Mouse (Mus musculus) adrenal gland, postnatal 14 days (tissue): ENCODE results near the gene Car12. TPM values are rescaled to one million over a fixed set of nuclear protein-coding genes. Genes with fewer than 3 reads are reported as not detected.
A peak's percentile ranks its signal among the peaks of the same experiment; 100 is the strongest.

Experiments used
- DNase-seq: peaks from one replicate; pipeline ENCODE4 v3.0.0; 2021; ENCODE audit warnings: mixed read lengths
- total RNA-seq: library from RNA; stranded (reverse); gene quantifications from 2 replicates; pipeline ENCODE4 v1.2.3, GENCODE M21; 2021

Gene Car12
- total RNA-seq, 1 experiment from 2014 or later = 0.33 TPM

DNA sequence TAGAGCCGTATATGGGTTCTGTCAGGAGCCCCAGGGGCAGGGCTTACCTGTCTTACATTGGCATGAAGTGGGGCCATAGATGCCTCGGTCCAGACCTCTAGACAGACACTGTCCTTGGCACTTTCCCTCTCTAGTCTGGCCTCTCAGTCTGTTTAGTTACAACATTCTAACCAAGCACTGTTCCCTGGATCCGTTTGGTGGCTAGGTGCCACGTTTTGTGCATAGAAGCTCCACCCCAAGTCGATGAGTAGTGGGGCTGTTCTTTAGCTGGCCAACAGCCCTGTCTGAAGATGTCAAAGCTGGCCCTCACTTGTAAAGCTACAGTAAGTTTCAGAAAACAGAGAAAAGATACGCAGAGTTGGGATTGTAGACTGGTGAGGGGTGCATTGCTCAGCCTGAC, 2.9 kb upstream of the Car12 start:
- peak; percentile 39 for DNase-seq

DNA sequence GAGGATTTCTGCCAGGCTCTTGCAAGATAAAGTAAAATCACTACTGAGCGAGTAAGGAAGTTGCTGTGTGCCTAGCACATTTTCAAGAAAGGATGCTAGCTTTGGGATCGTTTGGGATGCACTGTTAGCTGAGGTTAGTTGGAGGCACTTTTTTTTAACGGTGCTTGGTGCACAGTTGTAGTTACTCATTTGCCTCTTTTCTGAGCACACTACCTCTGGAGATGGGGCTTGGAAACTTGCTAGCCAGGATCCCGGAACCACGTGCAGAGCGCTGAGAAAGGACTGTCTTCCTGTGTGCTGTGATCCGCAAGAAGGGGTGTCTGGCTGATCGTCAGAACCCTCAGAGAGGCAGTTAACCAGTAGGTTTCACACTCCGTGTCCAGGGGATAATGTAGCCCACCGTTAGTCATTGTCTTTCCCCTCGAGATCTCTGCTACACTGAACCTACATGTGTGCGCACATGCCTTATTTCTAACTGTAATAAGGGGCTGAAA, 583 bp downstream of the Car12 start:
- no peak for DNase-seq

DNA sequence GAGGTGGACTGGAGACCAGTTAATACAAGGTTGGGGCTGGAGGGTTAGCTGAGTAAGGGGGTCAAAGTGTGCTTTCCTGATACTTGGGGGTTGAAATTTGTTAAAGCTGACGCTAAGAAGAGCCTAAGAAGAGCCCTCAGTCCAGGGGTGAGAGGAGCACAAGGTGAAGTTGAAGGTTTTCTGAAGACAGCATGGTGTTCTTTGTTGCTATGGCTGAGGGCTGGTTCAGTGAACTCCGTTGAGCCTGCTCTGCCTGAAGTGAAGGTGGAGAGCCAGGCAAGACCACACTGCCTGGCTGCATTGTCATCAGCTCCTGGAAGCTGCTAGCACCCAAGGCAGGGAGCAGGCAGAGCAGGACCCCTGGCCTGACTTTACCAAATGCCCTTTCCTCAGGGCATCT, 1.9 kb downstream of the Car12 start:
- no peak for DNase-seq

DNA sequence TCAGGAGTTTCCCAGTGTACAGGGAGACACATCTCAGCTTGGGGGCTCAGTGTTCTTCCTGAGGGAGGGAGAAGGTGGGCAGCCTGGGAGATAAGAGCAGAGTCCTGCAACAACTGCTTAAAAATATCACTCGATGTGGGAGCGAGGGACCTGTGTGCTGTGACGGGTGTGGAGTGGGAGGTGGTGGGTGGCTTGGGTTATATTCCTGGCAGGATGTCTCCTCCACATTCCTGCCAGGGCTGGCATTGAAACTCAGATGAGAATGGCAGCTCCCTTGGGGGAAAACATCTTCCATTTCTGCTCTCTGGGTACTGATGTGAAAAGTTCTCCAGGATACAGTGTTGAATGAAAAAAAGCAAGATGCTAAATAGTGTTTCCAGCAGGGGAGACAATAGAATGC, 3.0 kb downstream of the Car12 start:
- DNase-seq = no peak

DNA sequence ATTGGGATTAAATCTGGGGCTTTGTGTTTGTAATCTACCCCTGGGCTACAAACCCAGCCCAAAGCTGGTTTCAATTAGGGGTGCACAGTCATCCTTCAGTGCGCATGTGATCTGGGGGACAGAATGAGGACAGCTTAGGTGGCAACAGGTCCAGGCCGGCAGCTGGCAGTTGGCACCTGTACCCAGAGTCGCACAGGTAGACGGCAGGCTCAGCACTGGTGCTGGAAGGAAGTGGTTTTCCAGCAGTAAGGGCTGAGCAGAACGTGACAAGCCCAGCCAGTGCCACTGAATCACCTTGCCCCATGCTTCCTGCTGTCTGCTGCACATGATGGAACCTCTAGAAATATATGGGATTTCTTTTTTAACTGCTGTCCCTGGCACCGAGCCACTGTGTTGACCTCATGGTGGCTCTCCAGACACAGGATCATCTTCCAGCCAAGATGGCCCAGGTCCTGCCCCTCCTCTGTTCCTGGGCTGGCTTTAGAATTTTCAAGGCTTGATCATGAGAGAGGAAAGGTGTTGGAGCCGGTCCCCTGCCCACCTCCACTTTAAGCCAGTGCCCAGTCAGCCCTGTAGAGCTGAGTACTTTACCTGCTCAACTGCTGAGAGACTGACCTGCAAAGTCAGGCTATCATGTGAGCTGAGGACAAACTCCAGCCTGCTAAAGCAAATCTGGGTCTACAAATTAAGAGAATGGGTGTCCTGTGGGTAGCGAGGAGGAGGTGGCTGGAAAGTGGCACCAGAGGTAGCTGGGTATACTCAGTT, 7.4 kb downstream of the Car12 start:
- DNase-seq = no peak

DNA sequence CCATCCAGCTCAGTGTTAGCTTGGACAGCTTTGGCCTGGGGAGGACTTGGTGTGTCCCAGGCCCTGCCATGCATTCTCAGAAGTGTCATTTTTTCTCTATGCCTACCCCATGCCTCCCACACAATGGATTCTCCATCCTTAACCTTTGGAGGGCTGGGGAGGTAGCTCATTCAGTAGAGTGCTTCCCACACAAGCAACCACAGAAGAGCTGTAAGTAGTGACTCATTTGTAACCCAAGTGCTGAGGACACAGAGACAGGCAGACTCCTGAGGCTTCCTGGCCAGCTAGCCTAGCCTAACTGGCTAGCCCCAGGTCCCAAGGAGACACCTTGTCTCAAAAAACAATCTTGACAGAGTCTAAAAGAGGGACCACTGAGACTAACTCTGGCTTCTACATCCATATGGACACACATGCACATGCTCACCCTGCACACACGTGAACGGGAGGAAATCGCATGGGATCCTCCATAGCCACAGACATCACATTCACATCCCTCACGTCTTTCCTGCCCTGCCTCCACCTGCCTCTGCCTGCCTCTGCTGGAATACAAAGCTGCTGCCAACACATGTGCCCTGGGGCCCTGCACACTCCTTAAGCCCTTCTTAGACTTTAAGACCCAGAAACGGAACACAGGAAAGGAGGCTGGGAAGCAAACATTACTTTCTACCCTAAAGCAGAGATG, 8.8 kb downstream of the Car12 start:
- DNase-seq = no peak

DNA sequence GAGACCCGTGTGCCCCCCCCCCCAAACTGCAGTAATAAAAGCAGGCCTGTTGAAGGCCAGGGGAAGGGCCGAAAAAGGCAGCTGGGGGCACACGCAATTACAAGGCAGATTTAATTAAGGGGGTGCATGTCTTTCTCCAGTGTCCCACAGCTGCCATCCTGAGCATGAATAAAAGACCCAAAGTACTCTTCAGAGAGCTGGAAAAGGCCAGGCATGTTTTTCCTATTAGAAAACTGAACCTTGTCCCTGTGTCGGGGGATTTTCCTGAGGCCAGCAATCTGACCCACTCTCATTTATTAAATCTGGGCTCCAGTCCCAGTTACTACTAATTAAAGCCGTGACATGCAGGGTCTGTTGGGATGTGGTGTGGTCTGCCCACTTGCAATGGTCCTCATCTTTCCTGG, 9.4 kb downstream of the Car12 start:
- no peak for DNase-seq

DNA sequence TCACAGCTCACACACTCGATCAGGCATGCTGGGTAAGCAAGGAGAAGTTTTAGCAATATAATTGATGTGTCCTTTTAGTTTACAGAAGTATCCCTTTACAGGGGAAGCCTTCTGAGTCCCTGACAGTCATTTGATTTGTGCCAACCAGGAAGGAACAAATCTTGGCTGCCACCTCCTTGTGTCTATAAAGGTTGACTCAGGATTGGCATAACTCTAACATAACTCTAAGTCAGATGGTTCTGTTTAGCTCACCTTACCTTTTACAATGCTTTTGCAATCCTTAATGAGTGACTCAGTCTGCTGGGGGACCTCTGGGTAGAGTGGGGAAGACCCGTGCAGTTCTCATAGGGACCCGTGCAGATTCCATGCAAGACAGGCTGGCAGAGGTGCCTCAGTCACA, 12.1 kb downstream of the Car12 start:
- DNase-seq = no peak

DNA sequence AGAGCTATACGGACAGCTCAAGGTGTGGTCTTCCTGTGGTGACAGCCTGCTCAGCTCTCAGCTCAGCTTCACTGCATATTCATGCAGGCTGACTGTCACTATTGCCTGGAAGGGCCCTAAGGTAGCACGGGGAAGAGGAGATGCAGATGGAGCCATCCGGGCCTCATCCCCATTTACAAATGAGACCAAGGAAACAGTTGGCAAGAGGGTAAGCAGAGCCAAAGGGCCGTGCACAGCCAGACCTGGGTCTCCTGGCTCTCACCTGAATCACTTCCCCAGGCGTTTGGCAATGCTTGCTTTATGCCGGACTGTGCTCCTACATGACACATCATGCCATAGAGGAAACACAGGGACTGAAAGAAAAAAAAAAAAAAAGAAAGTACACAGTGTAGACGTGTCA, 13.8 kb downstream of the Car12 start:
- no peak for DNase-seq

DNA sequence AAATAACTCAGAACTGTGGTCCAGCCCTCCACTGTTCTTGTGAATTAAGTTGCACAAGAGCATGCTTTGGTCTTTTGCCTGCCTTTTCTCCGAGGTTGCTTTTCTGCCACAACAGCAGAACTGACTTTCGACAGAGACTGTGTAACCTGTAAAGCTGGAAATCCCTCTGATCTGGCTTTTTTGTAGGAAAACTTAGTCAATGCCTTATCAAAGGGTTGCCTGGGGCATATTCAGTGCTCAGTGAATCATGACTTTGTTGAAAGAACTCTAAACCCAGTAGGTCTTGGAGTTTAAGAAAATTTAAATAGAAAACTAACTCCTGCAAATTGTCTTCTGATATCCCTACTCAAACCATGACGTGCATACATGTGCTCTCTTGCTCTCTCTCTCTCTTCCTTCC, 17.1 kb downstream of the Car12 start:
- DNase-seq = no peak

DNA sequence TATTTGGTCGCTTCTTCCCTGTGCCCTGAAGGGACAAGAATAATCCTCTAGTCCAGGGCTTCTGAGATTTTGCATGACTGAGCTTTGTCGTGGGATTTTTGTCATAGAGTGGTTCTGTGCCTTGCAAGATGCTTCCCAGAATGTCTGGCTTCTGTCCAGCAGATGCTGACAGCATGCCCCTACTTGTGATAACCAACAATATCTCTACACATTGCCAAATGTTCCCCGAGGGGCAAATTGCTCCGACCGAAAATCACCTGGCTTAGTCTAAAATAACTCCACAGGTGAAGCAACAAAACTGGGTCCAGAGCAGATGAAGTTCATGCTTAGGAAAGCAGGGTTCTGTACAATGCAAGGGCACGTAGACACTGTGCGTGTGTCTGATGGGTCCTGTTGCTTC, 17.8 kb downstream of the Car12 start:
- no peak for DNase-seq

DNA sequence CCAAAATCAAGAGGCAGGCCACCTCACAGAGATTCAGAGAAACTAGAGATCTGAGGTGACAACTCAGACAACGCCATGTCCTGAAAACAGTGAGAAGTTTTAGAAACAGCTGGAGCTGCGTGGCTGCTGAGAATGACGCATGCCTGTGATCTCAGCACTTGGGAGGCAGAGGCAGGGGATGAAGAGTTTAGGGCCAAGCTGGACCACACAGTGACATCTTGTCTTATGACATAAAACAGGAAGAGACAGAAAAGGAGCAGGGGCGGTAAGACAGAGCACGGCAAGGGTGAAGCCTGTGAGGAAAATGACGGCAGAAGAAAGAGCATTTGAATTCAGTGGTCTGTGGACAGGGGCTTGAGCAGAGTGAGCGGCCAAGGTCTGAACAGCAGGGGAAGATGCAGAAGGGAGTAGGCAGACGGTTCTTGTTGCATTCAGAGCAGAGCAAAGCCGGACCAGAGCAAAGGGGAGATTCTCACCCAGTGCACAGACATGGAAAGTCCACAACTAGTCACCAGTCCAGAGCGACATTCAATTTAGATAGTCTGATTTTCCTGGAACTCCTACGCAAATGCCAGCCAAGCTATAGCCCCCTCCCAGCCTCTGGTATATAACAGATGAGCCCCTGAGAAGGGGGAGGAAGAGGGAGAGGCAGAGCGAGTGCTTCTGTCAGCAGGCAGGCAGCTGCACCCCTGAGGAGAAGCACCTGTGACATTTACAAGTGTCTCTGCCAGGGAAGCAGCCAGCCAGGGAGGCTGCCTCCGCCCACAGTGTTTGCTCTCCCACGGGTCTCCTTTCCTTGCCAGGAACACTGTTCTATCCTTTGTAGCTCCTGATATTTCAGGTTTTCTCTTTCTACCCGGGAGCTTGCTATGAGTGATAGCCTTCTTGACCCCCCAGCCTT, 19.6 kb downstream of the Car12 start:
- peak; percentile 29 for DNase-seq

DNA sequence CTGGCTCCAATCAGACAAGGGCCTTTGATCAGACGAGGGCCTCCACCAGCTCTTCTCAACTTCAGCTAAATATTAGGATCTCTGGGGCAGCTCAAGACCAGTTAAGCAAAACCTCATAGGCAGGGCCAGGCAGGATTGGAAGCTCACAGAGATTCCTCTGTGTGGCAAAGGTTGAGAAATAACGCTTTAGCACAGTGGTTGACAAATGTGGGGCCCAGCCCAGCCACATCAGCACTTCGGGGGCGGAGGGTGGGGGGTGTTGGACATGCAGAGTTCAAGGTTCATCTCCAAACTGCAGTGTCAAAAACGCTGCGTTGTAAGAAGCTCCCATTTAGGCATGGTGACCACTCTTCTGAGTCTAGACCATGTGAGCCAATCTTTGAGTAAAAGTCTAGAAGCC, 21.1 kb downstream of the Car12 start:
- DNase-seq = no peak

DNA sequence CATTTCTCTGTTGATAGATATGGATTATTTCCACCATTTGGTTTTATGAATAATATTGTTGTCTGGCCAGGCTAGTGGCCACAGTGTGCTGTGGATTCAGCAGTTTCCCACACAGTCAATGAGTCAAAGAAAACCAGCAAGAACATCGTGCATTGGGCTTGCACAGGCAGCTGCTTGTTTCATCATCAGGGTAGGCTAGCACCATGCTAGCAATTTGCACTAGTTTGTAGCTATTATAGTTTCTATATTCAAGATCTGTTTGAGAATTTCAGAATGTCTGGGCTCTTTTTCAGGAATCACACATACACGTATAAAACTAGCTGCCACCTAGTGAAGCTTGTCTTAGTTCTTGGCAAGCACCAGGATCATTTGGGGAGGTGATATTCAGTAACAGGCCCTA, 21.6 kb downstream of the Car12 start:
- no peak for DNase-seq

DNA sequence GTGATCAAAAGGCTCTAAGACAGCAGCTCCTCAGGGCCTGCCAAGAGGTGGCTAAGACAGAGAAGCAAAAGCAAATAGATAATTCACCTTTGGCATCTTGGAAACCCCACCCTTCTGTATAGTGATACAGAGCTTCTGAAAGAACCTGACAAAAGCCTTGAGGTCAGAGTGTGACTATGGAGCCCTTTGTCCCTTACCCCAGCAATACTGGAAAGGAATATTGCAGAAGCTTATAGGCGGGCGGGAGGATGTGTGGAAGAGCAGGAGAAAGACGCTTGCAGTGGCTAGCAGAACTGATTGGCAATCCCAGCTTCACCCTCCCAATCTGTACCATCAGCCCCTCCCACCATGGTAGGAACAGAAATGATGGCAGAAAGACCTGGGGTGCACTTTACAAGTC, 22.5 kb downstream of the Car12 start:
- no peak for DNase-seq

DNA sequence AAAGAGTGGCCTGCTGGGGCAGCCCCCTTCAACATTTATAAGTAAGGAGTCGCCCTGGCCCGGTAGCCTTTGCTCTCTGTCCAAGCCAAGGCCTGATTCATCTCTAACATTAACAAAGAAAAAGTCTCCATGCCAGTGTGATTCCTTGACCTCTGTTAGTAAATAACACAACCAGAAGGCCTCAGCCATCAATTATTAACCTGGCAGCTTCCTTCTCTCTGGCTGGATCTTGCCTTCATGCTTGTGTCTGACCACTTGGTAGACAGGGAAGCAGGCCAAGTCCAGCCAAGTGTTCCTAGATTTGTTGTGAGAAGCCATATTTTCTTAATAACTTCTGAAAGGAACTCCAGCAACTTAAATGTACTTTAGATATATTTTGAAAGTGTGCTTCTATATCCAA, 23.1 kb downstream of the Car12 start:
- peak; percentile 20 for DNase-seq

DNA sequence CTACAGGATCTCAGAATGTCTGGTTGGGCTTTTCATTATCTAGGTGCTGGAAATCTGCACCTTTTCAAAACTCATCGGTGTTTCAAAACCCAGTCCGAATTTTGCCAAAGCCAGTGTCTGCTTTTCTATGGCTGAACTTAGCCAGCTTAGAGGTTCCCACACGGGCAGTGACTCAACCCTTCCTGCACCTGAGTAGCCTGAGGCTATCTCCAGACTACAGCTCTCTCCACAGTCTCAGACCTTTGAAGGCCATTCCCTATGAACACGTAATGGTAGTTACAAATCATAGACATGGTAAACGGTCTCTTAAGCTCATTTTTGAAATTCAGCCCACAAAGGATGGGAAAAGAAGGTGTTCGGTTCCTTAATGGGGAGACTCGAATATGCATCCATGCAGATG, 26.0 kb downstream of the Car12 start:
- no peak for DNase-seq

DNA sequence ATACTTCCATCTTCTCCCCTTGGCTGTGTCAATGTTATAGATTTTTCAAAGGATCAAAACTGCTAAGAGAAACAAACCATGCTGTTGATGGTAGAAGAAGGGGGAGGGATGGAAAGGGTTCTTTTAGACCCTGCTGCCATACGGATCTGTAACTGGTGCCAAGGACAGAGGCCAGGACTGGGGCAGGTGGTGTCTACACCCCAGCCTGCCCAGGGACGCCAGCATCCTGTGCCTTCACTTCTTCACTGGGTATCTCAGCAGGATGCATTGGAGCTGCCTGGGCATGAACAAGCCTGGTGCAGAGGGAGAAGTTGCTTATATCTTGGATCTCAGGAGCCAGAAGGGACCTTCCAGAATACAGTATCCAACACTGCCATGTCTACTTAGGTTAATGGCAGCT, 31.0 kb downstream of the Car12 start:
- no peak for DNase-seq

DNA sequence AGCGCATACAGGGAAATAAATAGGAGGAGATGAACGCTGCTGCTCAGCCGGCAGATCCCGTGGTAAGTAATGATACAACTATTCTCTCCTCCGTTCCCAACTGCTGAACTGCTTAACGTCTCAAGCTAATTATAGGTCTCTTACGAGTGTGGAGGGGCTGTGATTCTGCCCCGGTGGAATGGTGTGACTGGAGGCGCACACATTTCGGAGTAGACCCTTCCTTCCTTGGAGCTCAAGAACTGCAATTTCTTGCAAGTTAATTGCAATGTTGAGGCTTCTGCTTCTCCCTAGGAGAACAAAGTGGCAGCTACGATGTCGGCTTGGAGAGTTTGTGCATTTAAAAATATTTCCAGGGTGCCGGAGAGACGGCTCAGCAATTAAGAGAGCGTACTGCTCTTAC, 34.9 kb downstream of the Car12 start:
- DNase-seq = no peak

DNA sequence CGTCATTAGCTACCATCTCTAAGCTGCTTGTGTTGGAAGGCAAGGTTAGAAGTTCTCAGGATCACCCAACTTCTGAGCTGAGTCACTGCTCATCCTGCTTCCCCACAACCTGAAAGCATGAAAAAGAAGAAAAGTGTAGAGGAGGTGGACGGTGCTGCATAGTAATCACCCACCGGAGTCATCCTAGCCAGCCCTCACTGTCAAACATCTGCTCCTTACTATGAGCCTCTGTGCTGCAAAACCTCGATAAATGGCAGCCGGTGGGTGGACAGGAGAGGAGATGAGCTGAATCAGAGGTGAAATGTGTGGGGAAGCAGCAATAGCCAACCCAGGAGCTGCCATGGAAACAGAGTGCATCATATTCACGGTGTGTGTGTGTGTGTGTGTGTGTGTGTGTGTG, 39.4 kb downstream of the Car12 start:
- DNase-seq = no peak

DNA sequence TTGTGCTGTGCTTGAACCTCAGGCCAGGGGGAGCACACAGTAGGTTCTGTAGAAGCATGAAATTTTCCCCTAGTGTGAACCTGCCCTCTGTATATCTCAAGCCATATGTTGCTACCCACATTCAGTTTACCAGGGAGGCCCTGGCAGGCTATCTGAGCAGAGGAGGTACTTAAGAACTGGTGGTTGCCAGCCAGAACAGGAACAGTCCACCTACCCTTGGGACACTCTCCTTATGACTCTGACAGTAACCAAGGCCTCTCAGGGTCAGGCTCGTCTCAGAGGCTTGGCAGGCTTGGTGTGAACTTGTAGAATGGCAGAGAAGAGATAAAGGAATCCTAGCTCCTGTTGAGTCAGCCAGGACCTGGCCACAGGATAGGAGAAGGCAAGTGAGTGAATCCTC, 47.5 kb downstream of the Car12 start:
- peak; percentile 22 for DNase-seq

DNA sequence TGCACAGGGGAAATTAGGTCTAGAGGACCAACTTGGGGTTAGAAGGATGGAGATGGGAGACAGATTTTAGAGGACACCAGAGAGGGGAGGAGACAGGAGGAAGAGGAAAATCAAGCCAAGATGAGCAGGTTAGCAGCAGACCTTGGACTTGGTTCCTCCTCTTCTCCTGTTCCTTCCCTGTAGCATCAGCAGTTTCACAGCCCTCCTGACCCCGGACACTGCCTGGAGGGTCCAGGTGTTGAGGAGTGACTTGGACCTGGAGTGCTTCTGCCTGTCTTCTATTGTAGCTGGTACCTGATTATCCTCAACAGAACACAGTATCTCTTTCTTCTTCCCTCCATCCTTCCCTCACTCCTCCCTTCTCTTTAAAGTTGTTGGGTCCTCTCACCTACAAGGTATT, 55.2 kb downstream of the Car12 start:
- no peak for DNase-seq

DNA sequence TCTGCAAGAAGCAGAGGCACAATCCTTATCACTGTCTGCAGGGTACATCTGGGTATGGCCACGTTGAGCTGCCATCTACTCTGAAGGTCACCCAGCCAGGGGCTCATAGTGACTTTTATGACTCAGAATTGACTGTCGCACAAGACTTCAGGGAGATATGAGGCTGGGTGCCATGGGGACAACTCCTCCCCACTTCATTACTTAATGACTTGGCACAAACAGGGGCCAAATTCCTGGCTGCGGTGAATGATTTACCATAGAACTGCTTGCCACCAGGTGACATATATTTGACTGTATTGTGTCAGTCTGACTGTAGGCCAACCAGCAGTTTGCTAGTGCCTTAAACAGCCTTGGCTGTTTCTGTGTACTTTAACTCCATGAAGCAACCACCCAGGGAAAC, 55.8 kb downstream of the Car12 start:
- peak; percentile 76 for DNase-seq
